In the genomic region with DNA sequence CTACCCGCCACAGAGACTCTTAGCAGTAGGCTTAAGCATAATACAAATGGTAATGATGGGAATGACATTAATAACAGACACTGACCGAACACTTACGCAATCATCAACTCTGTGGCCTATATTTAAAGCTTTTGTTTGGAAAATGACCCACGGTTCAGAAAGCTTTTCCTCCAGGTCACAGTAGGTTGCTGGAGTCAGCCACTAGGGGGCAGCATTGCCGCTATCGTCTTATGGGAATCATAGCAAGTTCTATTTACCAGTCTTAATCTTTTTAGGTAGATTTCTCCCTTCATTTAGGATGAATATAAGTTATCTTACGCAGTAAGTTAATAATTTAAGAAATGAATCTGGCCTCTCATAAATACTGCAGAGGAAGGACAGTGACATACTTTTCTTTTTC, we compare ENCODE assay signal across 10 mouse cellular contexts.
A peak's percentile ranks its signal among the peaks of the same experiment; 100 is the strongest.
DNase-seq lines count a peak whose midpoint lies in the region; ATAC-seq lines count a peak whose summit lies in the region.
"Had no signal": no experiment of that assay in that cellular context is flagged by ENCODE, and none has a peak within 500 bp of the region (broad histone marks: within the 10 kb centered on the region; RNA-seq: fewer than 3 reads in every experiment).

No protein-coding gene starts in this region.

- no peaks in the 10 kb centered on the region for H3K36me3 ChIP-seq in heart, embryonic 12.5 days
- H3K36me3 ChIP-seq in heart, embryonic 10.5 days, result no peaks in the 10 kb centered on the region
- H3K36me3 ChIP-seq: embryonic facial prominence, embryonic 15.5 days; neural tube, embryonic 12.5 days had no signal

- ATAC-seq in heart, embryonic 12.5 days (ENCODE audit: insufficient number of reproducible peaks, low FRiP score), result no peak

- H3K9me3 ChIP-seq in heart, embryonic 12.5 days (replicated peaks), result peaks cover 5% of the 10 kb centered on the region; the same call in 1 of the 2 replicates
- H3K9me3 ChIP-seq in heart, embryonic 10.5 days, result no peaks in the 10 kb centered on the region
- H3K9me3 ChIP-seq: embryonic facial prominence, embryonic 15.5 days; neural tube, embryonic 12.5 days had no signal

- H3K4me1 ChIP-seq in heart, embryonic 12.5 days (replicated peaks), result no peaks in the 10 kb centered on the region
- H3K4me1 ChIP-seq in heart, embryonic 10.5 days, result 0 out of 2 replicates have a peak, but pooled peaks cover 2% of the 10 kb centered on the region
- H3K4me1 ChIP-seq: embryonic facial prominence, embryonic 15.5 days; neural tube, embryonic 12.5 days had no signal

- WGBS in heart, embryonic 12.5 days, result 22% methylated on average over 7 of the region's 7 CpGs
- WGBS in heart, embryonic 10.5 days, result 25% methylated on average over 7 of the region's 7 CpGs

- intact Hi-C loops in left cerebral cortex, postnatal 10 days (cut with DNase I), result loop anchor here (10.0 kb wide), 1 partner anchor 361 kb away; the partner anchor contains the start of gene Bnip2

- peak; percentile 40 to 82 for DNase-seq in heart, adult 18-20 months
- DNase-seq in MN1 (ENCODE audit: low spot score), result peak; percentile 27
- DNase-seq in cerebellum, adult 8-10 months, result peak; percentile 29
- peak; percentile 78 for DNase-seq in heart, embryonic 10.5 days (ENCODE audit: low spot score)
- peak; percentile 8 to 69 for DNase-seq in left cerebral cortex, postnatal 10 days (ENCODE audit: extremely low spot score in 1 of 2, low spot score in 2 of 2)
- DNase-seq in ovary, postnatal 36 days (ENCODE audit: low spot score), result peak; percentile 66
- peak; percentile 61 to 70 for DNase-seq in thymus, postnatal 36 days

- H3K27ac ChIP-seq in heart, embryonic 12.5 days (ENCODE audit: poor library complexity, severe bottlenecking), result no peak overlapping the region
- H3K27ac ChIP-seq in heart, embryonic 10.5 days, result no peak overlapping the region
- H3K27ac ChIP-seq: embryonic facial prominence, embryonic 15.5 days; neural tube, embryonic 12.5 days had no signal

- no peaks in the 10 kb centered on the region for H3K27me3 ChIP-seq in heart, embryonic 12.5 days (replicated peaks)
- no peaks in the 10 kb centered on the region for H3K27me3 ChIP-seq in heart, embryonic 10.5 days (ENCODE audit: insufficient read depth, poor library complexity, severe bottlenecking)
- H3K27me3 ChIP-seq: embryonic facial prominence, embryonic 15.5 days had no signal

- no peak overlapping the region for H3K9ac ChIP-seq in heart, embryonic 12.5 days
- H3K9ac ChIP-seq: embryonic facial prominence, embryonic 15.5 days; neural tube, embryonic 12.5 days had no signal

- H3K4me3 ChIP-seq in heart, embryonic 12.5 days, result no peak overlapping the region
- no peak overlapping the region for H3K4me3 ChIP-seq in heart, embryonic 10.5 days
- H3K4me3 ChIP-seq: embryonic facial prominence, embryonic 15.5 days; neural tube, embryonic 12.5 days had no signal

- no peak overlapping the region for H3K4me2 ChIP-seq in heart, embryonic 12.5 days
- H3K4me2 ChIP-seq: embryonic facial prominence, embryonic 15.5 days; neural tube, embryonic 12.5 days had no signal

Comparison
In these comparisons a context has a peak if more than half of its experiments do, and no peak if none do; other contexts are left out.
1. DNase-seq: peak in every context shown above with its lines; median percentile 78 in heart, embryonic 10.5 days; 66 in ovary, postnatal 36 days; 66 in thymus, postnatal 36 days; 61 in heart, adult 18-20 months; 38 in left cerebral cortex, postnatal 10 days; 29 in cerebellum, adult 8-10 months; 27 in MN1.